Mouse (Mus musculus): ENCODE data around the gene Faf2. TPM values are rescaled to one million over a fixed set of nuclear protein-coding genes. Genes with fewer than 3 reads are reported as not detected.

The Faf2 gene
- polyA plus RNA-seq, 1 experiment from 2014 or later = 82.9 TPM

- Histone ChIP-seq H3K27ac (peak within 1 kb of the TSS; percentile 76), H3K9ac (peak within 1 kb of the TSS; percentile 88), H3K4me1 (peaks cover 17% of the 10 kb centered on the region), H3K4me3 (peak within 1 kb of the TSS; percentile 97), H3K4me2 (peak within 1 kb of the TSS; percentile 82), H3K9me3 (no peaks in the 10 kb centered on the region), H3K27me3 (no peaks in the 10 kb centered on the region), H3K36me3 (peaks cover 23% of the 10 kb centered on the region)
- peak; percentile 96 for ATAC-seq (ENCODE audit: borderline replicate concordance, extremely low read depth, low FRiP score, low TSS enrichment)
- under 1% methylated on average over 51 of the region's 51 CpGs for WGBS
These were observed 31.3 kb upstream of the Faf2 start, which contains the start of the genes Nop16 and Higd2a for GRCm38 (mm10) chr13:54589996-54590951. Gene Nop16 (minus strand): TSS chr13:54590090. Gene Higd2a (plus strand): TSS chr13:54590207.

- 84% methylated on average over 8 of the region's 8 CpGs for WGBS
- no peaks in the 10 kb centered on the region for H3K9me3 ChIP-seq
- H3K27ac ChIP-seq = no peak overlapping the region
- H3K36me3 ChIP-seq = peaks cover 12% of the 10 kb centered on the region
- peak overlapping the region; percentile 97; the same call in 1 of the 2 replicates for H3K4me3 ChIP-seq
- H3K4me1 ChIP-seq = peaks cover 25% of the 10 kb centered on the region
- ATAC-seq (ENCODE audit: borderline replicate concordance, extremely low read depth, low FRiP score, low TSS enrichment) = no peak
- H3K4me2 ChIP-seq = no peak overlapping the region
- H3K9ac ChIP-seq = no peak overlapping the region
- no peaks in the 10 kb centered on the region for H3K27me3 ChIP-seq
These were observed 29.7 kb upstream of the Faf2 start for GRCm38 (mm10) chr13:54591776-54592356.

- H3K9ac ChIP-seq = no peak overlapping the region
- no peaks in the 10 kb centered on the region for H3K9me3 ChIP-seq
- H3K36me3 ChIP-seq = peaks cover 7% of the 10 kb centered on the region; the same call in 1 of the 2 replicates
- peaks cover 24% of the 10 kb centered on the region for H3K4me1 ChIP-seq
- no peak overlapping the region for H3K27ac ChIP-seq
- no peak for ATAC-seq (ENCODE audit: borderline replicate concordance, extremely low read depth, low FRiP score, low TSS enrichment)
- no peaks in the 10 kb centered on the region for H3K27me3 ChIP-seq
- 78% methylated on average over 11 of the region's 11 CpGs for WGBS
- no peak overlapping the region for H3K4me3 ChIP-seq
- no peak overlapping the region for H3K4me2 ChIP-seq
These were observed 28.0 kb upstream of the Faf2 start for GRCm38 (mm10) chr13:54593617-54594016.

DNA sequence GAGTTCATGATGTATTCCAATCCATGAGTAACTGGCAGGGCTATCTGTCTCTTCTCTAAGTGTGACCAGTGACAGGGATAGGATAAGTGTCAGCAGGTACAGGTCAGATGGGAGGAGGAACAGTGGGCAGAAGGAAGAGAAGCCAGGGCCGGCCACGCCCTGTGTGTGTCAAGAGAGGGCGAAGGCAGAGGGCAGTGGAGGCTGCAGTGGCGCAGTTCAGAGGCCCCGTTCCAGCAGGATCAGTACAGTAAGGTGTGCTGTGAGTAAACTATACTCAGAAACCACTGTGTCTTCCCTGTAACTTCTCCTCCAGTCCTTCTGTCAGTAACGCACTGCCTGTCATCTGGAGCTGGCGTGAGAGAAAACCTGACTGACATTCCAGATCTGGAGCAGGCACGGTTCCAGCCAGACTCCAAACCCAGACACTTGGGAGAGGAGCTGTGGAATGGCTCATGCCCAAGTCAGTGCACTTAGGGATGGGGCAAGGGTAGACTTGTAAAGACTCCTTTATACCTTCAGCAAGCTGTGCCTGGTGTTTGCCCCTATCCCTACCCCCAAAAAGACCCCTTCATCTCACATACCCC lies 25.4 kb upstream of the Faf2 start:
- Histone ChIP-seq H3K9me3 (no peaks in the 10 kb centered on the region), H3K27me3 (no peaks in the 10 kb centered on the region), H3K9ac (no peak overlapping the region), H3K27ac (no peak overlapping the region; the same call in 1 of the 2 replicates), H3K4me2 (no peak overlapping the region), H3K36me3 (peaks cover 7% of the 10 kb centered on the region; the same call in 1 of the 2 replicates), H3K4me3 (no peak overlapping the region), H3K4me1 (peaks cover 13% of the 10 kb centered on the region)
- no peak for ATAC-seq (ENCODE audit: borderline replicate concordance, extremely low read depth, low FRiP score, low TSS enrichment)
- WGBS = 69% methylated on average over 8 of the region's 8 CpGs

DNA sequence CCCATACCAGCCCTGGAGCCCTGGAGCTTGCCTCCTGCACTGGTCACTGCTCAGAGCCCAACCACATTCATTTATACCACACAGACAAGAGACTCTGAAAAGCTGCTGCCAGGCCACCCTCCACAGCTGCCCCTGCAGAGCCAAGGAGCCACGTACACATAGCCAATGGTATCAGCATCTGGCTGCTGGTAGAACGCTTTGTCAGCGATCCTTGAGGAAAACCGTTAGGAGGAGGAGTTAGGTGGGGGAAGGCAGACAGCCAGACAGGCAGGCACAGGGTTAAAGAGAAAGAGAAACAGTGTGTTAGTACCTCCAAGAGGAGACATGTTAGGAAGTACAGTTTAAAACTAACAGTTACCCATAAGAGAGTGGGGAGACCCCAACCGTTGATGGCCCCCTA lies 24.7 kb upstream of the Faf2 start:
- no peak for ATAC-seq (ENCODE audit: borderline replicate concordance, extremely low read depth, low FRiP score, low TSS enrichment)
- H3K4me1 ChIP-seq = peaks cover 7% of the 10 kb centered on the region; the same call in 1 of the 2 replicates
- no peak overlapping the region for H3K4me2 ChIP-seq
- no peak overlapping the region; the same call in 1 of the 2 replicates for H3K27ac ChIP-seq
- peaks cover 7% of the 10 kb centered on the region; the same call in 1 of the 2 replicates for H3K36me3 ChIP-seq
- H3K27me3 ChIP-seq = no peaks in the 10 kb centered on the region
- H3K9ac ChIP-seq = no peak overlapping the region
- WGBS = 42% methylated on average over 5 of the region's 5 CpGs
- H3K4me3 ChIP-seq = no peak overlapping the region
- H3K9me3 ChIP-seq = no peaks in the 10 kb centered on the region

DNA sequence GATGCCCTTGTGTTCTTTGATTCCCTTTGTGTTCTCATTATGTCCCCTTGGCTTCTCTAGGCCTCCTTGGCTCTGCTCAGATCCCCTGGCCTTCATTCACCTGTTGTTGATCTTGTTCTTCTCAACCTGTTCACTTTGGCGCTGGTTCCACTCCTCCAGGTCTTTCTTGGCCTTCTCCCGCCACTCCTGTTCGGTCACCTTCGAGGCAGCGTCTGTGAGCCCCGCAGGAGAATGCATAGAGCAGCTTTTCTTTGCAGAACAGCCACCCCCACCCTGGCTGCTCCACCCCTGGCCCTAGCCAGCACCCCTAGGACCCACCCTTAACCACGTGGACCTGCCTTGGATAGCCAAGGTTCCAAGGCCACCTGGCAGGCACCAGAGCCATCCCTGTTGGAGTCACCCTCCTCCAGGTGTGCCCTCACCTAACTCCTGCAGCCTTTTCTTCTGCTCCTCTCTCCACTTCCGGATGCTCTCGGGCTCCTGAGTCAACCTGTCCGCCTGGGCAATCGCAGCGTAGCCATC lies 22.9 kb upstream of the Faf2 start:
- ATAC-seq (ENCODE audit: borderline replicate concordance, extremely low read depth, low FRiP score, low TSS enrichment) = no peak
- whole genome bisulfite sequencing = 88% methylated on average over 12 of the region's 12 CpGs

DNA sequence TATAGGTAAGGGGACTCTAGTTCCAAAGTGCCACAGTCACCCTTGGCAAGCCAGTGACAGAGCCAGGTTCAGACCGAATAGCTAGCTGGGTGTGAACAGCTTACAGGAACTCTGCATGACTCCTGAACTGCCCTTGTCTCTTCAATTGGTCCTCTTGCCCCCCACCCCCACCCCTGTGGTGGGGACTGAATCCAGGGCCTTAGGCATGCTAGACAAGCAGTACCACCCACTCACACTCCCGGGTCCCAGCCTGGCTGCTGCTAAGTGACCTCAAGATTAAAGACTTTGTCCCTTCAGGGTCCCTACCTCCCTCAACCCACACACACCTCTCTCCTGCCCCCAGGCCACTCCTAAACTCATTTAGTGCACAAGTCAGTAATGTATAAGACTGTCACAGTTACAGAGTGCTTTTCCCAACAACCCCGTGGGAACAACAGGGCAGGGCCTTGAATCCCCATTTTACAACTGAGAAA lies 18.9 kb upstream of the Faf2 start:
- Histone ChIP-seq H3K4me3 (no peak overlapping the region), H3K9ac (no peak overlapping the region), H3K9me3 (no peaks in the 10 kb centered on the region), H3K36me3 (no peaks in the 10 kb centered on the region), H3K27me3 (no peaks in the 10 kb centered on the region), H3K4me1 (no peaks in the 10 kb centered on the region), H3K27ac (no peak overlapping the region), H3K4me2 (no peak overlapping the region)
- no peak for ATAC-seq (ENCODE audit: borderline replicate concordance, extremely low read depth, low FRiP score, low TSS enrichment)
- 59% methylated on average over 3 of the region's 3 CpGs for WGBS

More for the DNA sequence above, 22.9 kb upstream of the Faf2 start:
- Histone ChIP-seq H3K4me1 (peaks cover 7% of the 10 kb centered on the region; the same call in 1 of the 2 replicates), H3K27ac (no peak overlapping the region), H3K4me2 (no peak overlapping the region), H3K27me3 (no peaks in the 10 kb centered on the region), H3K9me3 (no peaks in the 10 kb centered on the region), H3K36me3 (no peaks in the 10 kb centered on the region), H3K4me3 (no peak overlapping the region), H3K9ac (no peak overlapping the region)

- H3K36me3 ChIP-seq = no peaks in the 10 kb centered on the region
- H3K9me3 ChIP-seq = no peaks in the 10 kb centered on the region
- no peak for ATAC-seq (ENCODE audit: borderline replicate concordance, extremely low read depth, low FRiP score, low TSS enrichment)
- 0 out of 2 replicates have a peak, but pooled peaks cover under 1% of the 10 kb centered on the region for H3K4me1 ChIP-seq
- no peak overlapping the region for H3K4me2 ChIP-seq
- H3K9ac ChIP-seq = no peak overlapping the region
- no peak overlapping the region for H3K4me3 ChIP-seq
- H3K27me3 ChIP-seq = no peaks in the 10 kb centered on the region
- no peak overlapping the region for H3K27ac ChIP-seq
These were observed 18.1 kb upstream of the Faf2 start for GRCm38 (mm10) chr13:54603501-54603900.

DNA sequence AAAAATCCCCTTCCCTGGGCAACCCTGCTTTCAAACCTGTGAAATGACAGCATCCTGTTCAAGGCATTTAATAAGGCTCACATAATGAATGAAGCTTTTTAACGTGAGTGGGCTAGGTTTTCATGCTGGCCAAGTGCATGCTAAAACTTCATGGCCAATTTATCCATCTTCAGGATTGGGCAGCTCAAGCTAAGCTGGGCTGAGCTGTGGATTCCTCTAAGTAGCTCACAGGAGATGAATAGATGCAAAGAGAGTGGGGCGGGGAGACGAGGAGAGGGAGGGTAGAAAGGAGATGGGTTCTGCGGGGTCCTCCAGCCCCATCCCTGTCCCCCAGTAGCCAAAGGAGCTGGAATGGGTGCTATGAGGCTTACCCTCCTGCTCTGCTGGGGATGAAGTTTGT lies 17.4 kb upstream of the Faf2 start:
- Histone ChIP-seq H3K9me3 (no peaks in the 10 kb centered on the region), H3K4me3 (no peak overlapping the region), H3K27me3 (no peaks in the 10 kb centered on the region), H3K4me2 (no peak overlapping the region), H3K9ac (no peak overlapping the region), H3K36me3 (no peaks in the 10 kb centered on the region), H3K4me1 (0 out of 2 replicates have a peak, but pooled peaks cover 3% of the 10 kb centered on the region), H3K27ac (no peak overlapping the region)
- 64% methylated on average over 4 of the region's 4 CpGs for WGBS
- no peak for ATAC-seq (ENCODE audit: borderline replicate concordance, extremely low read depth, low FRiP score, low TSS enrichment)

- Histone ChIP-seq H3K27ac (no peak overlapping the region), H3K4me3 (no peak overlapping the region)
- WGBS = 67% methylated on average over 5 of the region's 5 CpGs
These were observed 16.2 kb upstream of the Faf2 start for GRCm38 (mm10) chr13:54605426-54605825.

DNA sequence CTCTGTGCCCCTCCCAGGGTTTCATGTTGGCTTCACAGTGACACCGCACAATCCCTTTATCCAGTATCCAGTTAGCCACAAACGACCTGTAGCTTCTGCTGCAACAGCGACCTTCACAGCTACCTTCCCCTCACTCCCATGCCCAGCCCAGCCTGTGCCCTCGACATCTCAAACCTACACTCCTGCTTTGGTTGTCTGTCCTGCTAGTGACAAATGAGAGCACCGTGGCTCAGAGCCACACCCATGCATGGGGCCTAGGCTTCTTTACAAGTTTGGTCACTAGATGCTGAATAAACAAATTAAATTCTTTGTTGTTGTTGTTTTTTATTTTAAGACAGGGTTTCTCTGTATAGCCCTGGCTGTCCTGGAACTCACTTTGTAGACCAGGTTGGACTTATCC lies 14.4 kb upstream of the Faf2 start:
- H3K9me3 ChIP-seq = no peaks in the 10 kb centered on the region
- no peaks in the 10 kb centered on the region for H3K27me3 ChIP-seq
- H3K4me3 ChIP-seq = no peak overlapping the region
- ATAC-seq (ENCODE audit: borderline replicate concordance, extremely low read depth, low FRiP score, low TSS enrichment) = no peak
- no peaks in the 10 kb centered on the region for H3K36me3 ChIP-seq
- no peak overlapping the region for H3K9ac ChIP-seq
- no peak overlapping the region for H3K4me2 ChIP-seq
- 53% methylated on average over 5 of the region's 5 CpGs for WGBS
- peaks cover 17% of the 10 kb centered on the region; the same call in 1 of the 2 replicates for H3K4me1 ChIP-seq
- no peak overlapping the region for H3K27ac ChIP-seq

More at GRCm38 (mm10) chr13:54605426-54605825, 16.2 kb upstream of the Faf2 start:
- Histone ChIP-seq H3K36me3 (no peaks in the 10 kb centered on the region), H3K4me1 (0 out of 2 replicates have a peak, but pooled peaks cover 6% of the 10 kb centered on the region), H3K9ac (no peak overlapping the region), H3K27me3 (no peaks in the 10 kb centered on the region), H3K9me3 (no peaks in the 10 kb centered on the region), H3K4me2 (no peak overlapping the region)
- no peak for ATAC-seq (ENCODE audit: borderline replicate concordance, extremely low read depth, low FRiP score, low TSS enrichment)
